Mouse (Mus musculus): ENCODE data around the gene Laptm4a. TPM values are rescaled to one million over a fixed set of nuclear protein-coding genes. Genes with fewer than 3 reads are reported as not detected.
"Not testable (repeated sequence)": the region's sequence is repeated elsewhere in the genome, so short reads cannot be mapped to it uniquely, and the experiment has no call there.

Gene Laptm4a
- total RNA-seq, 2 experiments from 2014 or later, result 195 to 263 TPM

DNA sequence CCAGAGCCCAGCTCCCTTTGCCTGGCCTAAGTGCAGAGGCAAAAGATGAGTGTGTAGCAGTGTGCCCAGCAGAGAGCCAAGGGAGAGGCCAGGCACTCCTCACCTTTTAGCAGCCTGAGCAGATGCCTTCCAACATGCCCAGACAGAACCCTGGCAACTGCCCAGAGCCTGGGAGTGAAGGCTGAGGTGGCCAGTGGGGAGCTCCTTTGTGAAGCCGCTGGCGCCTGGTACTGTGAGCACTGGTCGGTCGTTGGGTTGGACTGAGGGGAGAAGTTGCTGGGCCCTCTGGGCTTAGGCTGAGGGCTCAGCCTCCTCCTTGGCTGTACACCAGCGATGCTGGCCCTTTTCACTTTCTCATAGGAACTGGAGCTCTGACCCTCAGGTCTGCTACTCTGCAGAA, 5.1 kb upstream of the Laptm4a start:
- intact Hi-C loops (cut with DNase I), result no loop called here
- Histone ChIP-seq H3K27ac (peak overlapping the region; percentile 81), H3K4me3 (peak overlapping the region; percentile 37)
- peak; percentile 86 for DNase-seq
- TF ChIP-seq CTCF (IDR thresholded peaks at IDR 0.05), result no peak

- intact Hi-C loops (cut with DNase I), result no loop called here
- DNase-seq, result no peak
- peak overlapping the region; percentile 98; the same call in 1 of the 2 replicates for H3K27ac ChIP-seq
- H3K4me3 ChIP-seq, result no peak overlapping the region
- TF ChIP-seq CTCF (IDR thresholded peaks at IDR 0.05), result no peak
Observed at GRCm38 (mm10) chr12:8919231-8919630, 2.2 kb upstream of the Laptm4a start.

DNA sequence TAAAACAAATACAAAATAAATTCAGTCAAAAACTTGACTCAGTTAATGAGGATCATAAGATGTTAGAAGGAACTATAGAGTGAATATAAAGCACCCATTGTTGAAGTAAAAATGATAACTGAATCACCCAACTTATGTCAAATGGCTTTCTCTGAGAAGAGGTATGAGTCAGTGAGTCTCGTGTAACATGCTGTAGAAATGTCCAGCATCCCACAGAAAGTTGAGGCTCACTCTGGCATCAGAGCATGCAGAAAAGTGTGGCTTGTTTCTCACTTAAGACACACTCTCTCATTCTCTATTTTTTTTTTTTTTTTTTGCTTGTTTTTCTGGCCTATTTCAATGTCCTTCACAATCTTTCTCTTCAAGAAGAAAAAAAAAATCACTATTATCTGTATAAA, 469 bp upstream of the Laptm4a start:
- Histone ChIP-seq H3K4me3 (peak overlapping the region; percentile 86), H3K27ac (peak overlapping the region; percentile 98)
- intact Hi-C loops (cut with DNase I), result no loop called here
- DNase-seq, result no peak
- no peak for TF ChIP-seq CTCF (IDR thresholded peaks at IDR 0.05)

GRCm38 (mm10) chr12:8922369-8923124, 1.1 kb downstream of the Laptm4a start:
- intact Hi-C loops (cut with DNase I), result loop anchor here (2.0 kb wide), 1 partner anchor 50 kb away; the partner anchor contains the start of gene Wdr35
- no peak for TF ChIP-seq CTCF (IDR thresholded peaks at IDR 0.05)

GRCm38 (mm10) chr12:8923125-8923410, 1.6 kb downstream of the Laptm4a start:
- H3K27ac ChIP-seq, result peak overlapping the region; percentile 98
- H3K4me3 ChIP-seq, result peak overlapping the region; percentile 86
- intact Hi-C loops (cut with DNase I), result loop anchor here (2.0 kb wide), 1 partner anchor 50 kb away; the partner anchor contains the start of gene Wdr35
- peak; percentile 61 for DNase-seq
- no peak for TF ChIP-seq CTCF (IDR thresholded peaks at IDR 0.05)

More at GRCm38 (mm10) chr12:8922369-8923124, 1.1 kb downstream of the Laptm4a start:
- Histone ChIP-seq H3K27ac (peak overlapping the region; percentile 98), H3K4me3 (peak overlapping the region; percentile 86)
- DNase-seq, result no peak

GRCm38 (mm10) chr12:8923603-8924002, 2.1 kb downstream of the Laptm4a start:
- intact Hi-C loops (cut with DNase I), result loop anchor here (2.0 kb wide), 1 partner anchor 49 kb away; the partner anchor contains the start of gene Wdr35
- DNase-seq, result no peak
- peak; percentile 28; the same call in 1 of the 2 replicates for TF ChIP-seq CTCF (IDR thresholded peaks at IDR 0.05)
- Histone ChIP-seq H3K4me3 (peak overlapping the region; percentile 86), H3K27ac (peak overlapping the region; percentile 98)

DNA sequence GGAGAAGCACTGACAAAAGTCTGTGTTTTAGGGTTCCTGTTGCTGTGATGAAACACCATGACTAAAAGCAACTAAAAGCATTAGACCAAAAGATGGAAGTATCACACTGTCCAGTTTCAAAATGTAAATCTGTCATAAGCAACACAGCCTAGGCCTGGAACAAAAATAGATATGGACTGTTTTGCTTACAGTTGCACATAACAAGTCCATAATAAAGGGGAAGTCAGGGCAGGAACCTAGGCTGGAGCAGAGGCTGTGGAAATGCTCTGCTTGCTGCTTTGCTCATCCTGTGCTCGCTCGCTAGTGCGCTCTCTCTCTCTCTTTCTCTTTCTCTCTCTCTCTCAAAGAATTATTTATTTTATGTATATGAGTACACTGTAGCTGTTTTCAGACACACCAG, 6.2 kb downstream of the Laptm4a start:
- Histone ChIP-seq H3K27ac (peak overlapping the region; percentile 77), H3K4me3 (peak overlapping the region; percentile 44)
- no peak for TF ChIP-seq CTCF (IDR thresholded peaks at IDR 0.05)
- intact Hi-C loops (cut with DNase I), result no loop called here
- DNase-seq, result no peak

GRCm38 (mm10) chr12:8928766-8929165, 7.3 kb downstream of the Laptm4a start:
- Histone ChIP-seq H3K4me3 (peak overlapping the region; percentile 28), H3K27ac (peak overlapping the region; percentile 59)
- DNase-seq, result no peak
- TF ChIP-seq CTCF (IDR thresholded peaks at IDR 0.05), result no peak
- intact Hi-C loops (cut with DNase I), result no loop called here

DNA sequence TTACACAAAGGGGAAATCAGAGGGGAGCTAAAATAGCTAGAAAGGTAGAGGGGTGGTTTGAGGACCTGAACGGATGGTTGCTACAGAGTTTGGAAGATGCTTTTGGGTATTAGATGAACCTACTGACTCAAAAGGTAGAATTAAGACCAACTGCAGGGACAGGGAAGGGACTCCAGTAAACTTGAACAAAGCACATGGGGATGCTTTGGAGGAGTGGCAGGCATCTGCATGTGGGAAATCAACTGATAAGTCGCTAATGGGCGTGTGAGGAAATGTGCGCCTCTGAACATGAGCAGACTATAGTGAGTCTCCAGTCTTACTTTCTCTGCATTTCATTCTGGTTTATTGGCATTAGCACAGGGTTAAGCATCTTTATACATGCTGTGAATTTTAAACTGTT, 9.6 kb downstream of the Laptm4a start:
- intact Hi-C loops (cut with DNase I), result no loop called here
- no peak for TF ChIP-seq CTCF (IDR thresholded peaks at IDR 0.05)
- no peak overlapping the region for H3K4me3 ChIP-seq
- no peak for DNase-seq
- peak overlapping the region; percentile 6; the same call in 1 of the 2 replicates for H3K27ac ChIP-seq

- H3K4me3 ChIP-seq, result no peak overlapping the region
- DNase-seq, result peak; percentile 59
- H3K27ac ChIP-seq, result peak overlapping the region; percentile 57
- intact Hi-C loops (cut with DNase I), result no loop called here
- TF ChIP-seq CTCF (IDR thresholded peaks at IDR 0.05), result no peak
Observed at GRCm38 (mm10) chr12:8935349-8935748, 13.9 kb downstream of the Laptm4a start.

- H3K27ac ChIP-seq, H3K4me3 ChIP-seq, DNase-seq: not testable (repeated sequence)
- intact Hi-C loops (cut with DNase I), result loop anchor here (2.0 kb wide), 1 partner anchor 47 kb away; no protein-coding TSS in a partner anchor
- peak; percentile 66 for TF ChIP-seq CTCF (IDR thresholded peaks at IDR 0.05)
Observed at GRCm38 (mm10) chr12:8936210-8936609, 14.7 kb downstream of the Laptm4a start.

DNA sequence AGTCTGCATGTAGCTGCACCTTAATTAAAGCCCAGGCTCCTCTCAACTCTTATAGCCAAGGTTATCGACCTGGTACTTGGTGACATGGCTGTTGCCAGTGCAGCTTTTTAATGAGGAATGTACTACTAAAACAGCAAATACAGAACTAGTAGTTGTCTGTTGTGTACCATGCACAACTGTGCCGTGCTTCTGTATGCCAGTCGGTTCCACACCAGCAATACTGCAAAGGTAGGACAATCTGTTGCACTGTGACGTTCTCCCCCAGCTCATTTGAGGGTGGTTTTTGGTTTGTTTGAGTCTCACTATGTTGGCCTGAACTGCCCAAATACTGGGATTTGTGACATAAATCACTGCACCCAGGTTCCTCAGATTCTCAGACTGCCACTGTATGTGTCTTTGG, 18.0 kb downstream of the Laptm4a start:
- TF ChIP-seq CTCF (IDR thresholded peaks at IDR 0.05), result no peak
- intact Hi-C loops (cut with DNase I), result no loop called here
- Histone ChIP-seq H3K4me3 (no peak overlapping the region), H3K27ac (no peak overlapping the region)
- DNase-seq, result no peak
